Mouse (Mus musculus) small intestine, adult 2 months (tissue): ENCODE results near the gene Rtl8c.
"Not testable (repeated sequence)": the region's sequence is repeated elsewhere in the genome, so short reads cannot be mapped to it uniquely, and the experiment has no call there.

Experiments
- CTCF ChIP-seq: fragments of 200-500 bp; IDR thresholded peaks from 2 replicates; pipeline ENCODE4 v1.5.1; 2012; ENCODE audit warnings: low read depth, mild to moderate bottlenecking, control low read depth, inconsistent platforms, low read length, moderate library complexity, mixed read lengths; ENCODE audit not compliant: insufficient replicate concordance, insufficient read length; ENCODE audit errors: extremely low read depth
- POLR2A ChIP-seq: fragments of 200-500 bp; IDR thresholded peaks from 2 replicates; pipeline ENCODE4 v1.6.1; 2012; ENCODE audit warnings: low read depth, mild to moderate bottlenecking, control low read depth, inconsistent platforms, low read length, moderate library complexity

DNA sequence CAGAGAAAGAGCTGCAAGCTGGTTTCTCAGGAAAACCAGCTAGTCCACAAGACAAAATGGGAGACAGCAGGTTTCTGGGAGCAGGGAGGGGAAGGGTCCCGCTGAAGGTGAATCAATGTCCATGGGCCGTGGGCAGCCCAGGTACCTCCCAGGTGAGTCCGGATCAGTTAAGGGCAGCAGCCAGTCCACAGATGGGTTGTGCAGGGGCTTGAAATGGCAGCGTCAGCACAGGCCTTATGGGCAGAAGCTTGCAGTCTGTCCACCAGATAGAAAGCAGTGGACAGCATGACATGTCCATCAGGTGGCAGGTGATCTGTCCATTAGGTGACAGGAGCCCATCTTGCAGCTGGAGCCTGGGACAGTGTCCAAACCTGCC lies 34.8 kb downstream of the Rtl8c start:
- TF ChIP-seq POLR2A, CTCF: not testable (repeated sequence)
